Mouse (Mus musculus) lung, postnatal 0 days (tissue): Measurements from ENCODE around the gene Klc1. TPM values are rescaled to one million over a fixed set of nuclear protein-coding genes. Genes with fewer than 3 reads are reported as not detected.

Experiments used
- ATAC-seq: fragments of 200-750 bp; cut with Nextera tagmentation; 2 replicates; pipeline ENCODE4 v1.8.0; 2017; ENCODE audit warnings: moderate library complexity
- DNase-seq: peaks from one replicate; pipeline ENCODE4 v3.0.0-alpha.2; 2016; ENCODE audit warnings: low spot score
- H3K27ac ChIP-seq: fragments of 300-500 bp; sonication (generic); 2 replicates; pipeline ENCODE4 v1.5.1; 2014; ENCODE audit warnings: antibody characterized with exemption, mild to moderate bottlenecking, low read length, mixed read lengths
- H3K27me3 ChIP-seq: fragments of 300-500 bp; sonication (generic); replicated peaks from 2 replicates; pipeline ENCODE4 v1.6.1; 2014; ENCODE audit warnings: low read length, mixed read lengths; ENCODE audit not compliant: insufficient read depth
- H3K36me3 ChIP-seq: fragments of 300-500 bp; sonication (generic); 2 replicates; pipeline ENCODE4 v1.6.1; 2014; ENCODE audit warnings: low read length, mixed read lengths; ENCODE audit not compliant: insufficient read depth
- H3K4me1 ChIP-seq: fragments of 300-500 bp; sonication (generic); 2 replicates; pipeline ENCODE4 v1.6.1; 2014; ENCODE audit warnings: antibody characterized with exemption, low read depth, low read length, mixed read lengths; ENCODE audit not compliant: insufficient read depth
- H3K4me2 ChIP-seq: fragments of 300-500 bp; sonication (generic); replicated peaks from 2 replicates; pipeline ENCODE4 v1.6.1; 2014; ENCODE audit warnings: low read depth, mild to moderate bottlenecking, low read length, moderate library complexity, mixed read lengths
- H3K4me3 ChIP-seq: fragments of 300-500 bp; sonication (generic); 2 replicates; pipeline ENCODE4 v1.5.1; 2014; ENCODE audit warnings: low read depth, low read length
- H3K9ac ChIP-seq: fragments of 300-500 bp; sonication (generic); replicated peaks from 2 replicates; pipeline ENCODE4 v1.6.1; 2014; ENCODE audit warnings: low read depth, mild to moderate bottlenecking
- H3K9me3 ChIP-seq: fragments of 300-500 bp; sonication (generic); 2 replicates; pipeline ENCODE4 v1.6.1; 2016; ENCODE audit warnings: low read length, mixed read lengths
- CTCF ChIP-seq: IDR thresholded peaks from 2 replicates; pipeline ENCODE4 v1.5.1; 2016; ENCODE audit warnings: antibody characterized with exemption, mild to moderate bottlenecking
- EP300 ChIP-seq: IDR thresholded peaks from 2 replicates; pipeline ENCODE4 v1.6.1; 2016; ENCODE audit warnings: antibody characterized with exemption, mild to moderate bottlenecking, control low read depth
- WGBS: fragments of 180-500 bp; shearing (Covaris S2); extraction: QIAGEN DNeasy Blood & Tissue Kit; methylation state at CpG from one replicate; pipeline ENCODE4 v1.1.7; 2014; 5-methylcytosine and 5-hydroxymethylcytosine counted together
- polyA plus RNA-seq: library from polyadenylated mRNA; unstranded; fragments of >200 nt; fragmentation: Nextera tagmentation; extraction: Ambion mirVana; gene quantifications from 2 replicates; pipeline ENCODE4 v1.2.1, GENCODE M21; 2015

Gene Klc1
- polyA plus RNA-seq, 1 experiment from 2014 or later = 86.1 TPM

GRCm38 (mm10) chr12:111768322-111768928, 9.8 kb downstream of the Klc1 start:
- no peak for TF ChIP-seq EP300
- TF ChIP-seq CTCF = no peak
- 83% methylated on average over 10 of the region's 10 CpGs for WGBS
- H3K9me3 ChIP-seq = no peaks in the 10 kb centered on the region
- H3K9ac ChIP-seq = no peak overlapping the region
- no peak overlapping the region for H3K27ac ChIP-seq
- peak; percentile 36 for DNase-seq
- peaks cover 3% of the 10 kb centered on the region; the same call in 1 of the 2 replicates for H3K4me1 ChIP-seq
- ATAC-seq = no peak
- no peak overlapping the region for H3K4me2 ChIP-seq
- no peak overlapping the region for H3K4me3 ChIP-seq
- no peaks in the 10 kb centered on the region for H3K27me3 ChIP-seq
- peaks cover 5% of the 10 kb centered on the region; the same call in 1 of the 2 replicates for H3K36me3 ChIP-seq

- ATAC-seq (peak; percentile 54), DNase-seq (peak; percentile 90)
- H3K27me3 ChIP-seq = no peaks in the 10 kb centered on the region
- no peak overlapping the region for H3K9ac ChIP-seq
- peak overlapping the region; percentile 20; the same call in 1 of the 2 replicates for H3K27ac ChIP-seq
- H3K4me1 ChIP-seq = peaks cover 3% of the 10 kb centered on the region; the same call in 1 of the 2 replicates
- H3K9me3 ChIP-seq = no peaks in the 10 kb centered on the region
- H3K4me2 ChIP-seq = no peak overlapping the region
- TF ChIP-seq CTCF = peak; percentile 66
- no peak for TF ChIP-seq EP300
- 23% methylated on average over 10 of the region's 10 CpGs for WGBS
- no peak overlapping the region for H3K4me3 ChIP-seq
- peaks cover 12% of the 10 kb centered on the region; the same call in 1 of the 2 replicates for H3K36me3 ChIP-seq
Observed at GRCm38 (mm10) chr12:111769306-111769705, 10.7 kb downstream of the Klc1 start.

DNA sequence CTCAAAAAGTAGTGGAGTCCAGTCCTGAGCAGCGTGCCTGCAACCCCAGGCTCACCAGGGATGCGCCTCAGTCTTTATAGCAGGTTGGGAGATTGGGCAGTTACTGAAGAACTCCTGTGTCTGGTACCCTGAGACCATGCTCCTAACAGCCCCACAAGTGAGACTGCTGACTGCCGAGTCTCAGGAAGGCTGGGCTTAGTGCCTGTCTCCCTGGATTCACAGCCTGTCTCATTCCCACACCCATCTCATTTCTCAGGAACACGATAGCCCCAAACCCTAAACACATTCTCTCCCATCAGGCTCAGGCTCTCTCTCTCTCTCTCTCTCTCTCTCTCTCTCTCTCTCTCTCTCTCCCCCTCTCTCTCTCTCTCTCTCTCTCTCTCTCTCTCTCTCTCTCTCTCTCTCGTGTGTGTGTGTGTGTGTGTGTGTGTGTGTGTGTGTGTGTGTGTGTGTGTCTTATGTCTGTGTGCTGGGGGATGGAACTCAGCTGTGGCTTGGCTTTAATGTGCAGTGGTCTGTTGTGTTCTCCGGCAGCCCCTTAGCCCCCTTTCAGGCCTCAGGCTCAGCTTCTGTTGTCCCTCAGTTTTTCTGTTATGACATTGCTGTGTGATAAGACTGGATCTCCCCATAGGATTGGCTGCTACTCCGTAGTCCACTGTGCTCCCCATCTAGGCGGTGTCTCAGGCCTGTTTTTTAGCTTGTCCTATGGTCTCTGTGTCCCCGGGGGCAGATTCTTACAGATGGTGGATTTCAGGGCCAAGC, 11.3 kb downstream of the Klc1 start:
- peak overlapping the region; percentile 47 for H3K27ac ChIP-seq
- DNase-seq = peak; percentile 51
- no peaks in the 10 kb centered on the region for H3K27me3 ChIP-seq
- peaks cover 3% of the 10 kb centered on the region; the same call in 1 of the 2 replicates for H3K4me1 ChIP-seq
- H3K36me3 ChIP-seq = peaks cover 14% of the 10 kb centered on the region; the same call in 1 of the 2 replicates
- H3K4me3 ChIP-seq = no peak overlapping the region
- H3K4me2 ChIP-seq = no peak overlapping the region
- TF ChIP-seq CTCF = no peak
- TF ChIP-seq EP300 = no peak
- no peak overlapping the region for H3K9ac ChIP-seq
- H3K9me3 ChIP-seq = no peaks in the 10 kb centered on the region
- 57% methylated on average over 9 of the region's 9 CpGs for WGBS
- ATAC-seq = peak; percentile 37

DNA sequence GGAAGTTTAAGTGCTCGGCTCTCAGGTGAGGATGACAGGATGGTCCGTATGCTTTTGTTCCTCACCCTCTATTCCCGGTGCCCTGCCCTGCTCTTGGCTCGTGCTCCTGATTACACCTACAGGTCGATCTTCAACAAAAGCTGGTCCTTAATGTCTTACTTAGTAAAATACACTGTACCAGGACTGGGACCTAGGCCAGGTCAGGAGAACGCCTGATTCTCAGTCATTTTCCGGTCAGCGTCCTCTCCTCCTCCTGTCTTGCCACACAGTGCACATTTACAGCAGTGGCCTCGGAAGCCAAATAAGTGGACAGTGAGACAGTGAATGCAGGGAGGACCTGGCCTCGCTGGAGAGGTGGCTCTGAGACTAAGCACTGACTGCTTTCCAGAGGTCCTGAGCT, 12.0 kb downstream of the Klc1 start:
- Histone ChIP-seq H3K36me3 (peaks cover 16% of the 10 kb centered on the region; the same call in 1 of the 2 replicates), H3K27ac (peak overlapping the region; percentile 47; the same call in 1 of the 2 replicates), H3K4me3 (no peak overlapping the region), H3K9ac (no peak overlapping the region), H3K27me3 (no peaks in the 10 kb centered on the region), H3K4me2 (no peak overlapping the region), H3K4me1 (peaks cover 3% of the 10 kb centered on the region; the same call in 1 of the 2 replicates), H3K9me3 (no peaks in the 10 kb centered on the region)
- no peak for ATAC-seq
- no peak for TF ChIP-seq EP300
- no peak for TF ChIP-seq CTCF
- no peak for DNase-seq
- 70% methylated on average over 10 of the region's 10 CpGs for WGBS

GRCm38 (mm10) chr12:111774156-111774555, 15.5 kb downstream of the Klc1 start:
- Histone ChIP-seq H3K4me3 (no peak overlapping the region), H3K27ac (no peak overlapping the region), H3K9ac (no peak overlapping the region), H3K4me1 (peaks cover 3% of the 10 kb centered on the region; the same call in 1 of the 2 replicates), H3K9me3 (no peaks in the 10 kb centered on the region), H3K36me3 (peaks cover 40% of the 10 kb centered on the region; the same call in 1 of the 2 replicates), H3K27me3 (no peaks in the 10 kb centered on the region), H3K4me2 (no peak overlapping the region)
- no peak for TF ChIP-seq CTCF
- TF ChIP-seq EP300 = no peak
- no peak for ATAC-seq
- 73% methylated on average over 16 of the region's 16 CpGs for WGBS
- no peak for DNase-seq

GRCm38 (mm10) chr12:111774845-111775244, 16.2 kb downstream of the Klc1 start:
- DNase-seq (no peak), ATAC-seq (no peak)
- no peak overlapping the region for H3K4me3 ChIP-seq
- 79% methylated on average over 15 of the region's 15 CpGs for whole genome bisulfite sequencing
- no peak overlapping the region for H3K27ac ChIP-seq
- H3K4me2 ChIP-seq = no peak overlapping the region
- H3K27me3 ChIP-seq = no peaks in the 10 kb centered on the region
- peaks cover 47% of the 10 kb centered on the region; the same call in 1 of the 2 replicates for H3K36me3 ChIP-seq
- TF ChIP-seq EP300 (no peak), CTCF (no peak)
- no peak overlapping the region for H3K9ac ChIP-seq
- no peaks in the 10 kb centered on the region for H3K9me3 ChIP-seq
- H3K4me1 ChIP-seq = no peaks in the 10 kb centered on the region; the same call in 1 of the 2 replicates
